Mouse (Mus musculus): ENCODE results near the gene Lipt1.
A peak's percentile ranks its signal among the peaks of the same experiment; 100 is the strongest.

Lipt1 gene

GRCm38 (mm10) chr1:37900288-37900687 lies 28.8 kb downstream of the Lipt1 start:
- no peak for DNase-seq

GRCm38 (mm10) chr1:37903178-37903577 lies 31.6 kb downstream of the Lipt1 start:
- DNase-seq = no peak

DNA sequence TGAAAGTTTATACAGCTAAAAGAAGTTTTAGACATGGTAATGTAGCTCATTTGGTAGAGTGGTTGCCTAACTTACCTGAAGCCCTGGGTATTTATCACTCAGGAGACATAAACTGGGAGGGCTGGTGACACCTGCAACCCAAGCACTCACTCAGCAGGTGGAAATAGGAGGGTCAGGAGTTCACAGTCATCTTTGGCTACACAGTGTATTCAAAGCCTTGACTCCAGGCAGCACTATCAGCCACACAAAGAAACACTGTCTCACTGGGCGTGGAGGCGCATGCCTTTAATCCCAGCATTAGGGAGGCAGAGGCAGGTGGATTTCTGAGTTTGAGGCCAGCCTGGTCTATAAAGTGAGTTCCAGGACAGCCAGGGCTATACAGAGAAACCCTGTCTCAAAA lies 41.2 kb downstream of the Lipt1 start:
- no peak for DNase-seq

DNA sequence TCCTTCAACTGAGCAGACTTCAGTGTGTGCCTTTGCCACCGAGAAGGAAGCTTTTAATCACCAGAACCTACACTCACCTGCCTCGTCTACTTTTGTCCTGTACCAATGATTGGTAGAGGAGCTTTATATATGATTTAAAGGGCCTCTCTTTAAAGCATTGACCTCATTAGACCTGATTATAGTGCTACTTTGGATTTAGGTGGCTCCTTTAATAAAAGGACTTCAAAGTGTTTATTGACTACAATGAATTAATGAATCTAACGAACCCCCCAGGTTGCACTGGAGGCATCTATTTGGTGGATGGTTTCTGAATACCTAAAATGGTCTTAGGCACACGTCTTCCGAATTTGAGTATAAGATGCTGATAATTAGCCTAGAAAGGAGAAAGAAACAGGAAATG lies 44.9 kb downstream of the Lipt1 start, which contains the start of gene Lyg2:
Gene Lyg2, minus strand, starts transcription at position 101 of the 400 bp plus-strand sequence.
- no peak for DNase-seq

GRCm38 (mm10) chr1:37917666-37918065 lies 46.1 kb downstream of the Lipt1 start:
- DNase-seq = no peak

DNA sequence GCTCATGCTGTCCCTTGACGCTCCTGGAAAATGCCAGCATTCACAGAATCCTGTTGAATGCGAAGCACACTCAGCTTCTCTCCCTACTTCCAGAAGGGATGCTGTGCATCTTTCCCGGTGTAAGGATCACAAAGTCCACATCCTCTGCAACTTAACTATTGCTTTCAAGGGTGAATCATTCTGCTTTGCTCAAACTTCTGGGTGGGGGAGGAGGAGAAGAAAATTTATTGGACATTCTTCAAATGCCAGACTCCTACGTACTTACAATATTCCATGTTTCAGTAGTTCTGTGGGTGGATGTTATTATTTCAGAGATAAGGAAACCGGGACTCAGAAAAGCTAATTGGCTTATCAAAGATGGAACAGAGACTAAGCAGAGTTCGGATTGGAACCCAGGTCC lies 46.6 kb downstream of the Lipt1 start:
- no peak for DNase-seq

DNA sequence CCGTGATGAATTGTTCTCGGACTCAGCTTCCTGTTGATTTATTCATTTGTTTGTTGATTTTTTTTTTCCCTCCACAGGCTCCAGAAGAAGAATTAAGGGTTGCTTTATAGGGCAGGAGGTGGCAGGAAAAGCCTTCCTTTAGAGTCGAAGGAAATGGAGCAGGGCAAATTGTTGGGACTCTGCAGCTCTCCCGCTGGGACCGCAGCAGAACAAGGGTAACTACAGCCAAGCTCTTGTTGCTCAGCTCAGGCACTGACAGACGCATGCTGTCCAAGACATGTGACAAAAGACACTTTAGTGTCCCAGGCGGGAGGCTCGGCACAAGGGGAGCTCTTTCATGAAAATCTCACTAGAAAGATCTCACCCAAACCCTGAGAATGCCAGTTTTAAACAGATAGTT lies 51.0 kb downstream of the Lipt1 start:
- DNase-seq = peak; percentile 44
